Mouse (Mus musculus) CD8-positive naive resting alpha-beta T cell, adult 2 months (primary cell): Measurements from ENCODE around the gene Arhgap25.
A peak's percentile ranks its signal among the peaks of the same experiment; 100 is the strongest.
"Not testable (repeated sequence)": the region's sequence is repeated elsewhere in the genome, so short reads cannot be mapped to it uniquely, and the experiment has no call there.

Source experiments
- DNase-seq, 2 experiments: peaks; one replicate each; pipeline ENCODE4 v3.0.0; 2022; ENCODE audit warnings: low read depth in 2 of 2, low spot score in 2 of 2

Arhgap25 gene

GRCm38 (mm10) chr6:87536270-87536669, 3.2 kb upstream of the Arhgap25 start:
- no peak for DNase-seq

DNA sequence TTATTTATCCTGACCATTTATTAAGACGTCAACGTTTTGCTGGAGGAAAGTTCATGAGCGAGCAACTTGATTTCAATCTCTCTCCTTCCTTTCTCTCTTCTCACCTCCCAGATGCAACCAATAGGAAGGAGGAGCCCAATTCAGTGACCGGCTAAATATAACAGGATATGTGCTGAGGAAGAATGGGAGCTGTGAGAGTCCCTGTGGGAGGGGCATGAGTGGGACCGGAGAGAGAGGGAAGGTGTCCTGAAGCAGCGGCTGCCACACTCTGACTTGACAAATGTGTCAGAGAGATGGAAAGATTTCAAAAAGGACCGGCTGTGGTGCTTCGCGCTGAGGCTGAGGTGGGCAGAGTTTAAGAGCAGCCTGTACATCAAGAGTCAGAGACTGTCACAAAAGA, 2.6 kb upstream of the Arhgap25 start:
- DNase-seq: no peak

DNA sequence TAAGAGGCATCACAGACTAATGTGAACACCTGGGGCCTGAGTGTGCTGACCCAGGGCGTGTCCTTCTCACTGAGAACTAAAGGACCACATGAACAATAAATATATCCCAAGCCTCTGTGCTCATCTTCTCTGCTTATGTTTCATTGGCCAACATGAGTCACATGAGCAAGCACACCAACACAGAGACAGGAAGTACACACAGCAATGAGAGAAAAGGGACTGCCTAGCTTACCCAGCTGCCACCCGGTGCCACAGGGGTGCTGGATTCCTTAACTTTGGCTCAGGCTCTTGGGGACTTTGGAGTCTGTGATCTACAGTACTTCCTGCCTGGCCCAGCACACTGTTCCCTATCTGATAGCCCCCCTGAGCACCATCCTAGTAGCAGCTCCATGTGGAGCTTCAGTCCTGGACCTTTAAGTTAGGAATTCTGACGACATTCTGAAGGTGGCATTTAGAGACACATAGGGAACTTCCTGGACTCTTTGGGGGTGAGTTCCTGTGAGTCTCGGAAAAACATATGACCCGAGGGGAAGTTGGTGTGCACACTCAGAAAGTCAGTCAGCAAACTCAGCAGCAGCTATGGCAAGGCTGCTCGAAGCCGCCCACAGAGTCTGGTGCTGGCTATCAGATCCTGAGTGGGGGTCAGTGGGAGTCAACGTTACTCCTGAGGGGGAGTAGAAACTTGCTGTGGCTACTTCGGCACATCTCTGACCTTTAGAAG, 2.0 kb upstream of the Arhgap25 start:
- DNase-seq: peak; percentile 39 to 40

DNA sequence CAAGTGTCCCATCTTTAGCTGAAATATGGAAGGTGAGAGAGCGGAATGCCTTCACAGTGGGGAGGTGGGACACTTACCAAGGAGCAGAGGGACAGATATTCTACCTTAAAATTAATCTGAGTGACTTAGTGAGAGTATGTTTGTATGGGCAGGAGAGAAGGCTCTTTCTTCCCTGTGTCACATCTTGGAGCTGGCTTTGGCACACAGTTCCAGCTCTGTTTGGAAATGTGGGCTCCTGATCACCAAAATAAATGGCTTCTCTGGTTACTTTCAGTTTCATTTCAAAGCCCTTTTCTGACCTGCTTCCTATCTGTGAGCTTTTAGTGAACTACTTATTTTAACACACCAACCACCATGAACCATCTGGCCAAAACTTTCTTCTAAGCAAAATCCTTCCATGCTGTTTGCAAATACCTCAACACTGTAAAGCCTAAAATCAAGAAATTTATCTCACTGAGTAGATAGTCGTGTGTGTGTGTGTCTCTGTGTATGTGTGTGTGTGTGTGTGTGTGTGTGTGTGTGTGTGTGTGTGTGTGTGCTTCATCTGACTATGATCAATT, 1.5 kb downstream of the Arhgap25 start:
- no peak for DNase-seq

GRCm38 (mm10) chr6:87530386-87530785, 2.7 kb downstream of the Arhgap25 start:
- no peak for DNase-seq

GRCm38 (mm10) chr6:87527846-87528557, 5.1 kb downstream of the Arhgap25 start:
- DNase-seq: no peak

DNA sequence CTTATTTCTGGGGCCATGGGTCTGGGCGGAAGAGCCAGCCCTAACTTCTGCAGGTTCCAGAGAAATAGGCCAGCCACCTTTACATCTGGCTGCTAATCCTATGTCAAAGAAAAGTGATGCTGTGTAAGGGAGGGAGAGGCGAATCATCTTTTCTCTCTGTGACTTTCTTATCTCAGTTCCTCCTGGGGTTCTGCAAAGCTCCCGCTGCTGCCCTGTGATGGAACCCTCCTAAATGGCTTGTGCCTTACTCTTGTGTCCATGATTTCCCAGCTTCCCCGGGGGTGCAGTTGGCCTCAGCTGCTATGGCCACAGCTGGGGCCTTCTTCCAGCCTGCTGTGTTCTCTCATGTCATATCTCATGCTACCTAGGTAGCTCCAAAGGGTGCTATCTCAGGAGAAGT, 5.7 kb downstream of the Arhgap25 start:
- no peak for DNase-seq

GRCm38 (mm10) chr6:87525126-87525525, 7.9 kb downstream of the Arhgap25 start:
- no peak for DNase-seq

GRCm38 (mm10) chr6:87524281-87524680, 8.8 kb downstream of the Arhgap25 start:
- DNase-seq: no peak

- DNase-seq: no peak
Observed at GRCm38 (mm10) chr6:87523736-87524135, 9.3 kb downstream of the Arhgap25 start.

GRCm38 (mm10) chr6:87523085-87523484, 10.0 kb downstream of the Arhgap25 start:
- DNase-seq: no peak

- no peak for DNase-seq
Observed at GRCm38 (mm10) chr6:87522236-87522635, 10.8 kb downstream of the Arhgap25 start.

GRCm38 (mm10) chr6:87521705-87522104, 11.4 kb downstream of the Arhgap25 start:
- not testable (repeated sequence) for DNase-seq

DNA sequence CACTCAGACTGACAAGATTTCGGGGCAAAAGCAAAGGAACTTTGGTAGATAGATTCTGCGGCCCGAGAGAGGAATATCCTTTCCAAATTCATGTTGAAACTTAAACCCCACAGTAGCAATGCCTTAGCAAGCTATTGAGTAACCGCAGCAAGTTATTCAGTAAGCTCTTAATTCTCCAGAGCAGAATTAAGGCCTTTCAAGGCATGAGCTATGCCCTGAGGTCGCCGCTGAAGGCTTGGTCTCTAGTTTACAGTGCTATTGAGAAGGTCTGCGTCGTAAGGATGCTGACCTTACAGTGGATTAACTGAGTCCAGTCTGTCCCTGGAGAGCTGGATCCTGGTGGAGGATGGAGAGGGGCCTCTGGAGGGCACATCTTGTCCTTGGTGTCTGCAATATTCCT, 12.5 kb downstream of the Arhgap25 start:
- no peak for DNase-seq

DNA sequence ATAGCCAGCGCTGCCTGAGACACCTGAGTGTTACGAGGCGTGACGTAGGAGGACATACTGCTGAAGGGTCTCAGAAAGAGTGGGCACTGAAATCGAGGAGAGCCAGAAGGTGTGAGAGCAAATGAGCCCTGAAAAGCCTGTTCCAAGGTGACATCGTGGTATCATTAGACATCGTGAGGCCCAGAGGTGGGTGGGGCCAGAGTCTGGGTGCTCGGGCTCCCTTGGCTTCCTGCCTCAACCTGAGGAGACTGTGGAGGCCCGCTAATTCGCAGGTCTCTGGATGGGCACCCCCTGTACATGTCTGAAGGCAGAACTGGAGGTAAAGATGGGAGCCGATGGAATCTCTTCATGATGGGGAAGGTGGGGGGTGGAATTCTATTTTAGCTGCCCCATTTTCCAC, 13.2 kb downstream of the Arhgap25 start:
- no peak for DNase-seq

- DNase-seq: no peak
Observed at GRCm38 (mm10) chr6:87518622-87519021, 14.4 kb downstream of the Arhgap25 start.

- DNase-seq: no peak
Observed at GRCm38 (mm10) chr6:87517753-87518409, 15.2 kb downstream of the Arhgap25 start.

- DNase-seq: no peak
Observed at GRCm38 (mm10) chr6:87514321-87514720, 18.7 kb downstream of the Arhgap25 start.

GRCm38 (mm10) chr6:87513046-87513767, 19.9 kb downstream of the Arhgap25 start:
- peak; percentile 60 to 73 for DNase-seq

DNA sequence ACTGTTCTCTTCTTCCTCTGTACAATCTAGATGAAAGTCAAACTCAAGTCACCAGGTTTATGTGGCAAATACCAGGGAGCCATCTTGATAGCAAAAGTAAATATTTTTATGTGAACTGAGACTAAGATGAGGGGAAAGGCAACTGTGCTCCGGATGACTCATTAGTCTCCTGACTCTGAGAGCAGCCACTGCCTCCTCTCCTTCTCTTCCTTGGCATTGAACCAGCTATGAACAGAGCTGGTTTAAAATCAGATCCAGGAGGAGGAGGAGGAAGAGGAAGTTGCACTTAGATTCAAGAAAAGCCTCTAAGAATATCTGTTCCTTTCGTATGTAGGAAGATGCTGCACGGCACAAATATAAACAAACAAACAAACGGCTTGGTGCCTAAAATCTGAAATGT, 22.1 kb downstream of the Arhgap25 start:
- DNase-seq: no peak

DNA sequence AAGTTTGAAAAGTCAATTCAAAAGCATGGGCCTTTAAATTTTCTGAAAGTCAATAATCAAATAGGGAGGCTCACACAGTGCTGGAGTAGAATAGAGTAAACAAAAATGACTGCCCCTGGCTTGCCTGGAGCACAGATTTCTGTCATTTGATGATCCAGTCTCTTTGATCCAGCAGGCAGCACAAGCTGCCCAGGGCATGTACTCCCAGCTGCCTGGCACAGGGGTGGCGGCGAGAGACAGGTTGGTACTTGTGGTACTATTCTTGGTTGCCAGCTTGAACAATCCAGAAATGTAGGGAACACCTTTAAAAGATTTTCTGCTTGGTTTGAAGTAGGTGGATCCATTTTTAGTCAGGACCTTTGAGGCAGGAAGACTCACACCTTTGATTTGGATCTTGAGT, 23.3 kb downstream of the Arhgap25 start:
- DNase-seq: no peak
